Mouse (Mus musculus): Measurements from ENCODE around the gene Iqcf1. TPM values are rescaled to one million over a fixed set of nuclear protein-coding genes. Genes with fewer than 3 reads are reported as not detected.

The Iqcf1 gene
- polyA plus RNA-seq, 1 experiment: 0.08 TPM

- H3ac ChIP-seq (ENCODE audit: control insufficient read depth, insufficient read length, low read depth): no peak overlapping the region
- no peaks in the 10 kb centered on the region for H3K79me2 ChIP-seq (ENCODE audit: control insufficient read depth, insufficient read depth)
- H3K4me3 ChIP-seq (ENCODE audit: insufficient read depth, poor library complexity, severe bottlenecking): no peak overlapping the region
- no peaks in the 10 kb centered on the region for H3K79me3 ChIP-seq (ENCODE audit: low read depth)
- TF ChIP-seq MYOD1 (IDR thresholded peaks at IDR 0.05; ENCODE audit: control insufficient read depth, insufficient read length, low read depth): no peak
- no peaks in the 10 kb centered on the region for H3K27me3 ChIP-seq (ENCODE audit: control insufficient read depth, insufficient read depth, insufficient read length)
- no peaks in the 10 kb centered on the region for H3K36me3 ChIP-seq (ENCODE audit: control insufficient read depth, insufficient read depth)
Observed at GRCm38 (mm10) chr9:106501846-106502245, 2.1 kb downstream of the Iqcf1 start.

- H3K36me3 ChIP-seq (ENCODE audit: control insufficient read depth, insufficient read depth): no peaks in the 10 kb centered on the region
- no peaks in the 10 kb centered on the region for H3K79me3 ChIP-seq (ENCODE audit: low read depth)
- H3K4me3 ChIP-seq (ENCODE audit: insufficient read depth, poor library complexity, severe bottlenecking): no peak overlapping the region
- H3ac ChIP-seq (ENCODE audit: control insufficient read depth, insufficient read length, low read depth): no peak overlapping the region
- peaks cover 4% of the 10 kb centered on the region for H3K27me3 ChIP-seq (ENCODE audit: control insufficient read depth, insufficient read depth, insufficient read length)
- TF ChIP-seq MAX (IDR thresholded peaks at IDR 0.05) (no peak), MYOG (IDR thresholded peaks at IDR 0.05; ENCODE audit: control insufficient read depth, extremely low read depth, insufficient read length) (no peak), USF1 (IDR thresholded peaks at IDR 0.05; ENCODE audit: low read depth) (no peak), CEBPB (IDR thresholded peaks at IDR 0.05; ENCODE audit: low read depth) (no peak), MYOD1 (IDR thresholded peaks at IDR 0.05; ENCODE audit: control insufficient read depth, insufficient read length, low read depth) (no peak), FOSL1 (IDR thresholded peaks at IDR 0.05; ENCODE audit: insufficient read depth, low read length, poor library complexity, severe bottlenecking) (no peak), CTCF (IDR thresholded peaks at IDR 0.05; ENCODE audit: control insufficient read depth, insufficient read depth, insufficient read length) (no peak)
- no peaks in the 10 kb centered on the region for H3K79me2 ChIP-seq (ENCODE audit: control insufficient read depth, insufficient read depth)
Observed at GRCm38 (mm10) chr9:106504246-106504645, 4.5 kb downstream of the Iqcf1 start.

- Histone ChIP-seq H3ac (ENCODE audit: control insufficient read depth, insufficient read length, low read depth) (no peak overlapping the region), H3K27me3 (ENCODE audit: control insufficient read depth, insufficient read depth, insufficient read length) (peaks cover 12% of the 10 kb centered on the region), H3K79me3 (ENCODE audit: low read depth) (no peaks in the 10 kb centered on the region), H3K79me2 (ENCODE audit: control insufficient read depth, insufficient read depth) (no peaks in the 10 kb centered on the region), H3K4me3 (ENCODE audit: insufficient read depth, poor library complexity, severe bottlenecking) (no peak overlapping the region), H3K36me3 (ENCODE audit: control insufficient read depth, insufficient read depth) (no peaks in the 10 kb centered on the region)
- TF ChIP-seq CEBPB (IDR thresholded peaks at IDR 0.05; ENCODE audit: low read depth) (no peak), MYOD1 (IDR thresholded peaks at IDR 0.05; ENCODE audit: control insufficient read depth, insufficient read length, low read depth) (no peak), MAX (IDR thresholded peaks at IDR 0.05) (no peak), MYOG (IDR thresholded peaks at IDR 0.05; ENCODE audit: control insufficient read depth, extremely low read depth, insufficient read length) (no peak)
Observed at GRCm38 (mm10) chr9:106509356-106509755, 9.6 kb downstream of the Iqcf1 start.

GRCm38 (mm10) chr9:106512729-106513450 is 13.1 kb downstream of the Iqcf1 start:
- Histone ChIP-seq H3K27me3 (ENCODE audit: control insufficient read depth, insufficient read depth, insufficient read length) (peaks cover 32% of the 10 kb centered on the region), H3ac (ENCODE audit: control insufficient read depth, insufficient read length, low read depth) (no peak overlapping the region), H3K79me2 (ENCODE audit: control insufficient read depth, insufficient read depth) (no peaks in the 10 kb centered on the region), H3K79me3 (ENCODE audit: low read depth) (no peaks in the 10 kb centered on the region), H3K4me3 (ENCODE audit: insufficient read depth, poor library complexity, severe bottlenecking) (no peak overlapping the region), H3K36me3 (ENCODE audit: control insufficient read depth, insufficient read depth) (no peaks in the 10 kb centered on the region)
- TF ChIP-seq FOSL1 (IDR thresholded peaks at IDR 0.05; ENCODE audit: insufficient read depth, low read length, poor library complexity, severe bottlenecking) (no peak), MYOG (IDR thresholded peaks at IDR 0.05; ENCODE audit: control insufficient read depth, extremely low read depth, insufficient read length) (no peak), CTCF (IDR thresholded peaks at IDR 0.05; ENCODE audit: control insufficient read depth, insufficient read depth, insufficient read length) (no peak), USF1 (IDR thresholded peaks at IDR 0.05; ENCODE audit: low read depth) (no peak), MAX (IDR thresholded peaks at IDR 0.05) (no peak), MYOD1 (IDR thresholded peaks at IDR 0.05; ENCODE audit: control insufficient read depth, insufficient read length, low read depth) (no peak), CEBPB (IDR thresholded peaks at IDR 0.05; ENCODE audit: low read depth) (no peak)

GRCm38 (mm10) chr9:106513566-106513965 is 13.8 kb downstream of the Iqcf1 start:
- no peak overlapping the region for H3K4me3 ChIP-seq (ENCODE audit: insufficient read depth, poor library complexity, severe bottlenecking)
- no peaks in the 10 kb centered on the region for H3K36me3 ChIP-seq (ENCODE audit: control insufficient read depth, insufficient read depth)
- H3K79me2 ChIP-seq (ENCODE audit: control insufficient read depth, insufficient read depth): no peaks in the 10 kb centered on the region
- H3K27me3 ChIP-seq (ENCODE audit: control insufficient read depth, insufficient read depth, insufficient read length): peaks cover 30% of the 10 kb centered on the region
- no peak overlapping the region for H3ac ChIP-seq (ENCODE audit: control insufficient read depth, insufficient read length, low read depth)
- no peaks in the 10 kb centered on the region for H3K79me3 ChIP-seq (ENCODE audit: low read depth)
- no peak for TF ChIP-seq USF1 (IDR thresholded peaks at IDR 0.05; ENCODE audit: low read depth)
- no peak for TF ChIP-seq CEBPB (IDR thresholded peaks at IDR 0.05; ENCODE audit: low read depth)
- no peak for TF ChIP-seq CTCF (IDR thresholded peaks at IDR 0.05; ENCODE audit: control insufficient read depth, insufficient read depth, insufficient read length)
- no peak for TF ChIP-seq FOSL1 (IDR thresholded peaks at IDR 0.05; ENCODE audit: insufficient read depth, low read length, poor library complexity, severe bottlenecking)
- no peak for TF ChIP-seq MAX (IDR thresholded peaks at IDR 0.05)
- no peak for TF ChIP-seq MYOG (IDR thresholded peaks at IDR 0.05; ENCODE audit: control insufficient read depth, extremely low read depth, insufficient read length)
- TF ChIP-seq MYOD1 (IDR thresholded peaks at IDR 0.05; ENCODE audit: control insufficient read depth, insufficient read length, low read depth): no peak

- Histone ChIP-seq H3K79me3 (ENCODE audit: low read depth) (no peaks in the 10 kb centered on the region), H3ac (ENCODE audit: control insufficient read depth, insufficient read length, low read depth) (no peak within 1 kb of the TSS), H3K36me3 (ENCODE audit: control insufficient read depth, insufficient read depth) (no peaks in the 10 kb centered on the region), H3K79me2 (ENCODE audit: control insufficient read depth, insufficient read depth) (no peaks in the 10 kb centered on the region), H3K4me3 (ENCODE audit: insufficient read depth, poor library complexity, severe bottlenecking) (no peak within 1 kb of the TSS), H3K27me3 (ENCODE audit: control insufficient read depth, insufficient read depth, insufficient read length) (peaks cover 30% of the 10 kb centered on the region)
- TF ChIP-seq CTCF (IDR thresholded peaks at IDR 0.05; ENCODE audit: control insufficient read depth, insufficient read depth, insufficient read length) (no peak), CEBPB (IDR thresholded peaks at IDR 0.05; ENCODE audit: low read depth) (no peak), MYOD1 (IDR thresholded peaks at IDR 0.05; ENCODE audit: control insufficient read depth, insufficient read length, low read depth) (no peak)
Observed at GRCm38 (mm10) chr9:106514273-106514672, 14.5 kb downstream of the Iqcf1 start, which contains the start of gene Iqcf5. Gene Iqcf5, plus strand, starts transcription at chr9:106514573.

All from C2C12 (cell line).